Comparison of ENCODE assay signal across 10 mouse cellular contexts in the genomic region with DNA sequence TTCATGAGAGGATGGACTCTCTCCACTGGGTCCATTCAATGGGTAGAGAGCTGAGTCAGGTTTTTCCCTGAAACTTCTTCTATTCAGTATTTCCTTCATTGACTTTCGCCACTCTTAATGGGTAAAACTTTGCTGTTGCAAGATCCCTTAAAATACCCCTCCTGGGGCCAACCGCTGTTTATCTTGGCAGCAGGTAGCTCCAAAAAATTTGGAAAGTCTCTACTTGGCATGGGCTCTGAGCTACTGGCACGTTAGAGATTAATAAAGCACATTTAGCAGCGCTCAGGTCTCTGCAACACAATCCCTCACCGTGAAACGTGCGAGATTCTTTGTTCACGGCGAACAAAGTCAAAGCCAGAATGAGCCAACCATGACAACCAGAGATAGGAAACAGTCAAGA. TPM values are rescaled to one million over a fixed set of nuclear protein-coding genes. Genes with fewer than 3 reads are reported as not detected.
A peak's percentile ranks its signal among the peaks of the same experiment; 100 is the strongest.
DNase-seq lines count a peak whose midpoint lies in the region; ATAC-seq lines count a peak whose summit lies in the region.
"Had no signal": no experiment of that assay in that cellular context is flagged by ENCODE, and none has a peak within 500 bp of the region (broad histone marks: within the 10 kb centered on the region; RNA-seq: fewer than 3 reads in every experiment).

No protein-coding gene starts in this region.

- ATAC-seq in forebrain, embryonic 13.5 days = no peak
- no peak for ATAC-seq in hindbrain, embryonic 15.5 days (ENCODE audit: low FRiP score, low read depth)
- ATAC-seq in midbrain, embryonic 14.5 days (ENCODE audit: low FRiP score, low TSS enrichment) = no peak
- ATAC-seq: inflammation-experienced regulatory T-cells, adult 6 months had no signal

- peak overlapping the region; percentile 20 for H3K4me3 ChIP-seq in forebrain, embryonic 13.5 days
- H3K4me3 ChIP-seq in hindbrain, embryonic 15.5 days = peak overlapping the region; percentile 16; the same call in 1 of the 2 replicates
- H3K4me3 ChIP-seq in midbrain, embryonic 14.5 days (replicated peaks; ENCODE audit: low read depth, low read length) = no peak overlapping the region

- no peaks in the 10 kb centered on the region for H3K9me3 ChIP-seq in forebrain, embryonic 13.5 days (replicated peaks)
- no peaks in the 10 kb centered on the region for H3K9me3 ChIP-seq in hindbrain, embryonic 15.5 days
- H3K9me3 ChIP-seq in midbrain, embryonic 14.5 days (ENCODE audit: control insufficient read depth, low read length) = no peaks in the 10 kb centered on the region
- H3K9me3 ChIP-seq: embryonic facial prominence, embryonic 12.5 days had no signal

- peaks cover 28% of the 10 kb centered on the region for H3K4me1 ChIP-seq in forebrain, embryonic 13.5 days
- peaks cover 20% of the 10 kb centered on the region for H3K4me1 ChIP-seq in hindbrain, embryonic 15.5 days (replicated peaks)
- peaks cover 15% of the 10 kb centered on the region; the same call in 1 of the 2 replicates for H3K4me1 ChIP-seq in midbrain, embryonic 14.5 days (ENCODE audit: control insufficient read depth, insufficient read depth, low read length)

- no peaks in the 10 kb centered on the region for H3K27me3 ChIP-seq in forebrain, embryonic 13.5 days
- H3K27me3 ChIP-seq in hindbrain, embryonic 15.5 days = peaks cover 14% of the 10 kb centered on the region; the same call in 1 of the 2 replicates
- H3K27me3 ChIP-seq in midbrain, embryonic 14.5 days (ENCODE audit: control insufficient read depth, insufficient read depth, low read length) = no peaks in the 10 kb centered on the region

- peak overlapping the region; percentile 20 for H3K27ac ChIP-seq in forebrain, embryonic 13.5 days
- no peak overlapping the region for H3K27ac ChIP-seq in hindbrain, embryonic 15.5 days (replicated peaks)
- H3K27ac ChIP-seq in midbrain, embryonic 14.5 days (replicated peaks; ENCODE audit: low read depth, low read length) = no peak overlapping the region
- H3K27ac ChIP-seq: embryonic facial prominence, embryonic 12.5 days had no signal

- peak; percentile 8 for DNase-seq in kidney, adult 18-20 months
- no peak for DNase-seq in kidney, postnatal 10 days
- no peak for DNase-seq in midbrain, embryonic 14.5 days
- no peak for DNase-seq in spleen, adult 12 weeks (ENCODE audit: low spot score)
- DNase-seq in cerebellum, adult 11 months = no peak
- no peak for DNase-seq in B cell, adult 2 months

- H3K9ac ChIP-seq in forebrain, embryonic 13.5 days = peak overlapping the region; percentile 47; the same call in 1 of the 2 replicates
- no peak overlapping the region for H3K9ac ChIP-seq in hindbrain, embryonic 15.5 days
- H3K9ac ChIP-seq in midbrain, embryonic 14.5 days (replicated peaks; ENCODE audit: low read length) = no peak overlapping the region
- H3K9ac ChIP-seq: embryonic facial prominence, embryonic 12.5 days had no signal

- H3K36me3 ChIP-seq in forebrain, embryonic 13.5 days (ENCODE audit: poor library complexity, severe bottlenecking) = no peaks in the 10 kb centered on the region
- no peaks in the 10 kb centered on the region for H3K36me3 ChIP-seq in hindbrain, embryonic 15.5 days
- no peaks in the 10 kb centered on the region for H3K36me3 ChIP-seq in midbrain, embryonic 14.5 days (ENCODE audit: control insufficient read depth, insufficient read depth, low read length)
- H3K36me3 ChIP-seq: embryonic facial prominence, embryonic 12.5 days had no signal

- 43% methylated on average over 9 of the region's 9 CpGs for WGBS in forebrain, embryonic 13.5 days
- whole genome bisulfite sequencing in hindbrain, embryonic 15.5 days = 47% methylated on average over 9 of the region's 9 CpGs
- WGBS in midbrain, embryonic 14.5 days = 44% methylated on average over 9 of the region's 9 CpGs

- peak overlapping the region; percentile 50 for H3K4me2 ChIP-seq in forebrain, embryonic 13.5 days
- H3K4me2 ChIP-seq in hindbrain, embryonic 15.5 days = peak overlapping the region; percentile 38
- peak overlapping the region; percentile 22; the same call in 1 of the 2 replicates for H3K4me2 ChIP-seq in midbrain, embryonic 14.5 days (ENCODE audit: low read length)

RNA-seq across cellular contexts. Expression of gene Nckap5, which starts 1.6 kb away (rescaled TPM):
- polyA plus RNA-seq in forebrain, embryonic 13.5 days (2015; fragmentation: Nextera tagmentation; extraction: Ambion mirVana) = 22.1 and 22.8 TPM in 2 replicates
- 11.7 and 15.5 TPM in 2 replicates for polyA plus RNA-seq in hindbrain, embryonic 15.5 days (2015; fragmentation: Nextera tagmentation; extraction: Ambion mirVana)
- polyA plus RNA-seq in midbrain, embryonic 14.5 days (2014; fragmentation: Nextera tagmentation; extraction: Ambion mirVana) = 11.7 and 14.6 TPM in 2 replicates
